Mouse (Mus musculus) adrenal gland, adult 8-10 months (tissue): ENCODE data around the gene Dctpp1. TPM values are rescaled to one million over a fixed set of nuclear protein-coding genes. Genes with fewer than 3 reads are reported as not detected.
A peak's percentile ranks its signal among the peaks of the same experiment; 100 is the strongest.

Experiments
- DNase-seq: peaks from one replicate; pipeline ENCODE4 v3.0.0; 2022
- total RNA-seq, 4 experiments: library from RNA; stranded (reverse); gene quantifications; 2 replicates each; pipeline ENCODE4 v1.2.4; 2022

Dctpp1 gene
- total RNA-seq, 4 experiments from 2014 or later: 28.2 to 36.5 (median 31.6) TPM

DNA sequence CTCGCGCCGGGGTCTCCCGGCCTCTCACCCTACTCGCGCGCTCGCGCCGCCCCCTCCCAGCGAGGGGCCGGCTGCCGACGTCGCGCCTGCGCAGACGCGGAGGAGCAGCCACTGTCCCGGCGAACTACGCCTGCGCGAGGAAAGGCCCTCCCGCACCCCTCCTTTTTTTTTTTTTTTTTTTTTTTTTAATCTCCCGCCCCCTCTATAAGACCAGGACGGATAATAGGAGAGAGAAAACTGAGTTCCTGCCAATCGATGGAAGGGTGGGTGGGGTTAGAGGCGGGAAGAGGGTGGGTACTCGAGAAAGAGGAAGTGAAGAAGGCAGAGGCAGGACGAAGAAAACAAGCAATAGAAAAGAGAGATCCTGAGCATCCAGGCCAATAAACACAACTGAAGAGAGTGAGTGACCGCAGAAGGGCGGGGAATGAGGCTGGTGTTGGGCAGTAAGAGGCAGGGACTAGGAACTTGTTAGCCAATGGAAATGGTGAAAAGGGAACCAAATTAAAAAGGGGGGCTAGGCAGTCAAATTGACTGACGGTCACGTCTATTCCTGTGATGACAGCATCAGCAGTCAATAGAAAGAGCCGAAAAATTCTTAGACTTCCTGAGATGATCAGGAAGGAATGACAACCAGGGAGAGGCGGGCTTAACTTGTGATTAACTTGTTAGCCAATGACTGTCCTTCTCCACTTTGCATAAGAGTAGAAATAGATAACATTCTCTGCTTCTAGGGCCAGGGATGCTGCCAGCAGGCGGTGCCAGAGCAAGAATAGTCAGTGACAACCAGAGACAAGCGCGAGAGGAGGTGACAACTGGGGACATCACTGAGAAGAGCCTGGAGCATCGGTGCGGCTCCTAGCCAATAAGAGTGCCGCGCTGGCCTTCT, 51.7 kb downstream of the Dctpp1 start, which contains the start of gene Mylpf:
Gene Mylpf (plus strand): TSS at position 338 of the 886 bp plus-strand sequence.
- peak; percentile 96 for DNase-seq

DNA sequence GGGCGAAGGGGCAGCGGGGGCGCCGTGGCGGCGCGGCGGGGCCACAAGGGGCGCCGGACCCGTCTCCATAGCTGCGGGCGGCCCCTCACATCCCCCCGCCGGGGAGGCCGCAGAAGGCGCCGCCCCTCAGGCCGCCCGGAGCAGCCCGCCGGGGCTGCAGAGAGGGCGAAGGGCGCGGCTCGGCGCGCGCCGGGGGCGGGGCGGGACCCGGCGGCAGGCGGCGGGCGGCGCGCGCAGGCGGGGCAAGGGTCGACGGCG, 52.3 kb downstream of the Dctpp1 start, which contains the start of gene Tbc1d10b:
Gene Tbc1d10b (minus strand): TSS at position 174 of the 258 bp plus-strand sequence.
- no peak for DNase-seq

GRCm38 (mm10) chr7:127207374-127208294, 52.9 kb downstream of the Dctpp1 start:
- DNase-seq: no peak

Other genes starting within 250 kb of the Dctpp1 start
- gene Mvp, start 246.1 kb downstream of the Dctpp1 start, total RNA-seq: 100 to 1,000 TPM; 117 to 186 (median 125) TPM
- 1 to 10 TPM in 1 of 4 experiments, not detected in 3; 1.5 TPM for gene Pagr1b, start 244.2 kb downstream of the Dctpp1 start, total RNA-seq
- gene Pagr1a, start 243.4 kb downstream of the Dctpp1 start, total RNA-seq: 10 to 100 TPM in 3 of 4 experiments, 1 to 10 TPM in 1; 7.5 to 36.1 (median 14.3) TPM
- gene Gm42742, start 239.6 kb downstream of the Dctpp1 start, total RNA-seq: 10 to 100 TPM in 3 of 4 experiments, 1 to 10 TPM in 1; 5.5 to 40.3 (median 28.9) TPM
- gene Prrt2, start 239.5 kb downstream of the Dctpp1 start, total RNA-seq: 1 to 10 TPM; 2.4 to 8.7 (median 6.4) TPM
- 100 to 1,000 TPM in 3 of 4 experiments, 10 to 100 TPM in 1; 99.9 to 123 (median 111) TPM for gene Maz, start 233.7 kb downstream of the Dctpp1 start, total RNA-seq
- 1 to 10 TPM; 1.5 to 3.6 (median 1.8) TPM for gene Kif22, start 218.2 kb downstream of the Dctpp1 start, total RNA-seq
- not detected for gene Zg16, start 173.4 kb downstream of the Dctpp1 start, total RNA-seq
- gene AI467606, start 169.3 kb downstream of the Dctpp1 start, total RNA-seq: 1 to 10 TPM; 1.4 to 1.8 (median 1.5) TPM
- gene Qprt, start 138.5 kb downstream of the Dctpp1 start, total RNA-seq: under 1 TPM; 0.12 to 0.83 (median 0.31) TPM
- gene Spn, start 122.9 kb downstream of the Dctpp1 start, total RNA-seq: 1 to 10 TPM; 1.2 to 2.0 (median 1.7) TPM
- gene Cd2bp2, start 64.7 kb downstream of the Dctpp1 start, total RNA-seq: 10 to 100 TPM; 61.9 to 89.2 (median 70.0) TPM
- 10 to 100 TPM; 47.9 to 63.7 (median 57.0) TPM for gene Tbc1d10b, start 52.2 kb downstream of the Dctpp1 start, total RNA-seq
- gene Mylpf, start 51.8 kb downstream of the Dctpp1 start, total RNA-seq: 1 to 10 TPM; 2.8 to 6.2 (median 3.7) TPM
- 10 to 100 TPM; 11.6 to 19.5 (median 15.0) TPM for gene Zfp553, start 27.6 kb downstream of the Dctpp1 start, total RNA-seq
- 10 to 100 TPM in 2 of 4 experiments, 1 to 10 TPM in 2; 9.1 to 11.2 (median 10.3) TPM for gene Sept1, start 27.6 kb downstream of the Dctpp1 start, total RNA-seq
- 10 to 100 TPM; 32.9 to 46.1 (median 39.7) TPM for gene Zfp771, start 16.4 kb downstream of the Dctpp1 start, total RNA-seq
- gene Sephs2, start 13.3 kb upstream of the Dctpp1 start, total RNA-seq: 100 to 1,000 TPM in 1 of 4 experiments, 10 to 100 TPM in 3; 44.5 to 105 (median 76.5) TPM
- 1 to 10 TPM; 1.9 to 3.1 (median 2.7) TPM for gene Itgal, start 35.6 kb upstream of the Dctpp1 start, total RNA-seq
- 10 to 100 TPM; 25.9 to 29.4 (median 28.0) TPM for gene Zfp768, start 84.9 kb upstream of the Dctpp1 start, total RNA-seq
- gene Zfp747, start 115.3 kb upstream of the Dctpp1 start, total RNA-seq: 10 to 100 TPM; 11.1 to 14.4 (median 12.5) TPM
- gene 9130019O22Rik, start 126.5 kb upstream of the Dctpp1 start, total RNA-seq: 1 to 10 TPM; 4.5 to 6.6 (median 5.9) TPM
- gene E430018J23Rik, start 132.9 kb upstream of the Dctpp1 start, total RNA-seq: 10 to 100 TPM; 10.3 to 12.7 (median 11.4) TPM
- 10 to 100 TPM in 1 of 4 experiments, 1 to 10 TPM in 3; 6.8 to 10.0 (median 8.3) TPM for gene Zfp764, start 146.1 kb upstream of the Dctpp1 start, total RNA-seq
- 10 to 100 TPM; 15.5 to 22.0 (median 19.5) TPM for gene Zfp688, start 161.4 kb upstream of the Dctpp1 start, total RNA-seq
- 1 to 10 TPM; 3.8 to 6.7 (median 4.5) TPM for gene Zfp689, start 188.4 kb upstream of the Dctpp1 start, total RNA-seq
- 10 to 100 TPM; 49.1 to 65.5 (median 58.2) TPM for gene Prr14, start 198.9 kb upstream of the Dctpp1 start, total RNA-seq
- gene Fbrs, start 218.5 kb upstream of the Dctpp1 start, total RNA-seq: 10 to 100 TPM; 64.6 to 98.2 (median 75.6) TPM